Comparison of ENCODE assay signal across 23 mouse cellular contexts in the genomic region with DNA sequence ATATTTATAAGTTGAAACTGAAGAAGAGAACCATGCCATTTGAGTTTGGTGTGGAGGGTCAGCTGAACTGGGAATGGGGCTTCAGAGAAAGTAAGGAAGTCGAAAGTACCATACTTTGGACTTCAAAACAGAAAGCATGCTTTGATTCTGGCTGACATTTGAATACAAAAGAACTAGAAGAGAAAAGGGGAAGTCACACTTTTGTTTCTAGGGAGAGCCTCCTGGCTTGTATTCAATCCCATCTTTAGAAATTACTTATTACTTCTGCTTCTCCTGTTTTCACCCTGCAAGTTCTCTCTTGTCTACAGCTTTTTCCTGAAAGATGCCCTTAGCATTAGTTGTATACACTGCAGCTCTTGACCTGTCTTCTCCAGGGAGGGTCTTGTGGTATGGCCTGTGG. TPM values are rescaled to one million over a fixed set of nuclear protein-coding genes. Genes with fewer than 3 reads are reported as not detected.
DNase-seq lines count a peak whose midpoint lies in the region; ATAC-seq and TF ChIP-seq lines count a peak whose summit lies in the region.
"Had no signal": no experiment of that assay in that cellular context is flagged by ENCODE, and none has a peak within 500 bp of the region (broad histone marks: within the 10 kb centered on the region; RNA-seq: fewer than 3 reads in every experiment).

No protein-coding gene starts in this region.

- peaks cover 4 to 29% of the 10 kb centered on the region in 2 experiments for H3K4me1 ChIP-seq in CH12.LX (ENCODE audit: control insufficient read depth in 1 of 2, insufficient read depth in 2 of 2)
- no peaks in the 10 kb centered on the region for H3K4me1 ChIP-seq in hindbrain, postnatal 0 days (ENCODE audit: insufficient read depth, low read length)
- H3K4me1 ChIP-seq in hindbrain, embryonic 10.5 days (replicated peaks), result no peaks in the 10 kb centered on the region
- H3K4me1 ChIP-seq: embryonic facial prominence, embryonic 13.5 days; forebrain, embryonic 12.5 days; hindbrain, embryonic 13.5 days; intestine, embryonic 15.5 days had no signal

- H3K79me2 ChIP-seq in CH12.LX (replicated peaks; ENCODE audit: control insufficient read depth, extremely low read depth, insufficient read depth, poor library complexity, severe bottlenecking), result peaks cover 15% of the 10 kb centered on the region

- dilution Hi-C loops in CH12.LX (cut with MboI; ENCODE audit: extremely low pct_ligation_motif_present, extremely low pct_unique_long_range_greater_than_20kb, low sequenced_read_pairs), result no loop called here

- H3K9me3 ChIP-seq in CH12.LX (replicated peaks; ENCODE audit: low read length), result no peaks in the 10 kb centered on the region
- H3K9me3 ChIP-seq in hindbrain, postnatal 0 days (ENCODE audit: low read length), result no peaks in the 10 kb centered on the region
- no peaks in the 10 kb centered on the region for H3K9me3 ChIP-seq in hindbrain, embryonic 10.5 days
- H3K9me3 ChIP-seq: embryonic facial prominence, embryonic 13.5 days; forebrain, embryonic 12.5 days; heart, embryonic 13.5 days; hindbrain, embryonic 13.5 days; intestine, embryonic 15.5 days had no signal

- 63% methylated on average over 1 of the region's 1 CpGs for WGBS in hindbrain, postnatal 0 days
- 75% methylated on average over 1 of the region's 1 CpGs for WGBS in hindbrain, embryonic 10.5 days

- H3K27me3 ChIP-seq in CH12.LX (replicated peaks), result no peaks in the 10 kb centered on the region
- H3K27me3 ChIP-seq in hindbrain, postnatal 0 days (ENCODE audit: insufficient read depth, low read length), result no peaks in the 10 kb centered on the region
- no peaks in the 10 kb centered on the region for H3K27me3 ChIP-seq in hindbrain, embryonic 10.5 days (ENCODE audit: insufficient read depth, poor library complexity, severe bottlenecking)
- H3K27me3 ChIP-seq: embryonic facial prominence, embryonic 13.5 days; forebrain, embryonic 12.5 days; heart, embryonic 13.5 days; hindbrain, embryonic 13.5 days; intestine, embryonic 15.5 days; Patski had no signal

- peak; percentile 37 for DNase-seq in A20 (ENCODE audit: low read depth, low spot score)
- DNase-seq in CH12.LX (ENCODE audit: extremely low read depth), result peak; percentile 26
- DNase-seq in hindbrain, postnatal 0 days (ENCODE audit: low spot score), result no peak
- no peak for DNase-seq in right cerebral cortex, postnatal 36 days (ENCODE audit: low spot score in 2 of 2)
- DNase-seq in hindbrain, embryonic 10.5 days (ENCODE audit: low spot score), result no peak
- DNase-seq: adrenal gland, postnatal 14 days; B cell, adult 2 months; cerebellum, adult 11 months; cerebellum, adult 9-10 months; cerebellum, postnatal 25 days; gastrocnemius, postnatal 10 days; heart, postnatal 36 days had no signal

- H3K36me3 ChIP-seq in CH12.LX (replicated peaks in 1 of 2; ENCODE audit: control insufficient read depth in 1 of 2, insufficient read depth in 1 of 2, low read length in 1 of 2), result peaks cover 60 to 81% of the 10 kb centered on the region in 2 experiments
- H3K36me3 ChIP-seq in hindbrain, postnatal 0 days (ENCODE audit: insufficient read depth, low read length), result peaks cover 58% of the 10 kb centered on the region
- peaks cover 80% of the 10 kb centered on the region for H3K36me3 ChIP-seq in hindbrain, embryonic 10.5 days

- no peak for TF ChIP-seq RAD21 in CH12.LX (IDR thresholded peaks at IDR 0.05; ENCODE audit: low read depth, low read length)

- TF ChIP-seq POLR2A in CH12.LX (IDR thresholded peaks at IDR 0.05; ENCODE audit: low read depth, low read length), result no peak

- peak; percentile 61 for ATAC-seq in common myeloid progenitor, adult 5-6 weeks (replicated peaks; ENCODE audit: low read depth, poor library complexity, severe bottlenecking)
- 0 out of 2 replicates have a peak, but pooled peaks have one; percentile 17 for ATAC-seq in megakaryocyte progenitor cell, adult 5-6 weeks (replicated peaks; ENCODE audit: poor library complexity)
- no peak for ATAC-seq in hindbrain, postnatal 0 days
- ATAC-seq: activated CD4-positive, CD25-positive, alpha-beta regulatory T cell, adult 4 months; CD4-positive, CD25-positive, alpha-beta regulatory T cell, adult 4 months; forebrain, embryonic 16.5 days; intestine, embryonic 15.5 days; Patski had no signal

- H3K9ac ChIP-seq in CH12.LX (ENCODE audit: insufficient read depth, low read depth), result no peak overlapping the region
- no peak overlapping the region for H3K9ac ChIP-seq in hindbrain, postnatal 0 days (replicated peaks; ENCODE audit: low read length)
- H3K9ac ChIP-seq: embryonic facial prominence, embryonic 13.5 days; forebrain, embryonic 12.5 days; heart, embryonic 13.5 days; hindbrain, embryonic 13.5 days; intestine, embryonic 15.5 days had no signal

- peak; percentile 84 for TF ChIP-seq EP300 in CH12.LX (IDR thresholded peaks at IDR 0.05; ENCODE audit: low read length)

- no peak overlapping the region for H3K4me3 ChIP-seq in CH12.LX (replicated peaks in 1 of 3; ENCODE audit: low read depth in 2 of 3, low read length in 2 of 3, poor library complexity in 1 of 3)
- no peak overlapping the region for H3K4me3 ChIP-seq in hindbrain, postnatal 0 days (ENCODE audit: low read length)
- no peak overlapping the region for H3K4me3 ChIP-seq in hindbrain, embryonic 10.5 days
- H3K4me3 ChIP-seq: embryonic facial prominence, embryonic 13.5 days; forebrain, embryonic 12.5 days; heart, embryonic 13.5 days; hindbrain, embryonic 13.5 days; intestine, embryonic 15.5 days had no signal

- peak overlapping the region; percentile 58; the same call in 1 of the 2 replicates for H3K27ac ChIP-seq in CH12.LX (ENCODE audit: insufficient read depth, low read depth)
- no peak overlapping the region for H3K27ac ChIP-seq in hindbrain, postnatal 0 days
- H3K27ac ChIP-seq in hindbrain, embryonic 10.5 days, result no peak overlapping the region
- H3K27ac ChIP-seq: embryonic facial prominence, embryonic 13.5 days; forebrain, embryonic 12.5 days; heart, embryonic 13.5 days; hindbrain, embryonic 13.5 days; intestine, embryonic 15.5 days had no signal

- in situ Hi-C loops in CH12.LX (cut with MboI; ENCODE audit: low pct_ligation_motif_present, low pct_unique_long_range_greater_than_20kb, low sequenced_read_pairs), result no loop called here

- no peak for TF ChIP-seq CTCF in CH12.LX (conservative IDR thresholded peaks at IDR 0.05 in 1 of 2, IDR thresholded peaks at IDR 0.05 in 1 of 2; ENCODE audit: low read depth in 2 of 2, low read length in 2 of 2)
- TF ChIP-seq CTCF in hindbrain, postnatal 0 days (IDR thresholded peaks at IDR 0.05; ENCODE audit: low read depth), result no peak

- no peak overlapping the region for H3K4me2 ChIP-seq in CH12.LX (ENCODE audit: insufficient read depth, low read depth, poor library complexity, severe bottlenecking)
- H3K4me2 ChIP-seq in hindbrain, postnatal 0 days (ENCODE audit: low read depth, low read length), result no peak overlapping the region
- H3K4me2 ChIP-seq: embryonic facial prominence, embryonic 13.5 days; forebrain, embryonic 12.5 days; heart, embryonic 13.5 days; hindbrain, embryonic 13.5 days; intestine, embryonic 15.5 days had no signal

RNA-seq across cellular contexts. Expression of gene Dnajc5, which starts 27.9 kb away (rescaled TPM):
- total RNA-seq in CH12.LX (2012; rRNA removed) (54.5 and 57.6 TPM in 2 replicates), CH12.LX (2014; rRNA removed) (45.5 and 51.1 TPM in 2 replicates)
- 54.6 and 62.7 TPM in 2 replicates for polyA plus RNA-seq in CH12.LX (2012; ENCODE audit: insufficient read length, low read depth)
- 30.1 and 31.7 TPM in 2 replicates for total RNA-seq in common myeloid progenitor, adult 5-6 weeks (2017)
- total RNA-seq in megakaryocyte progenitor cell, adult 5-6 weeks (2015), result 25.0 and 30.7 TPM in 2 replicates
- total RNA-seq in megakaryocyte progenitor cell, adult 5-6 weeks (2017), result 37.4 and 40.0 TPM in 2 replicates
- total RNA-seq in hindbrain, postnatal 0 days (2014; rRNA removed), result 417 and 459 TPM in 2 replicates
- polyA plus RNA-seq in hindbrain, postnatal 0 days (2015; fragmentation: Nextera tagmentation; extraction: Ambion mirVana), result 260 and 276 TPM in 2 replicates
- polyA plus RNA-seq in hindbrain, embryonic 10.5 days (2016; fragmentation: Nextera tagmentation; extraction: Ambion mirVana), result 101 and 108 TPM in 2 replicates

RNA-seq across cellular contexts. Expression of gene Uckl1, which starts 36.5 kb away (rescaled TPM):
- total RNA-seq in CH12.LX (2012; rRNA removed) (20.3 and 31.9 TPM in 2 replicates), CH12.LX (2014; rRNA removed) (18.6 and 18.7 TPM in 2 replicates)
- 16.0 and 18.0 TPM in 2 replicates for polyA plus RNA-seq in CH12.LX (2012; ENCODE audit: insufficient read length, low read depth)
- total RNA-seq in common myeloid progenitor, adult 5-6 weeks (2017), result 50.7 and 75.4 TPM in 2 replicates
- 72.0 and 87.0 TPM in 2 replicates for total RNA-seq in megakaryocyte progenitor cell, adult 5-6 weeks (2015)
- 54.7 and 67.0 TPM in 2 replicates for total RNA-seq in megakaryocyte progenitor cell, adult 5-6 weeks (2017)
- 49.9 and 58.2 TPM in 2 replicates for total RNA-seq in hindbrain, postnatal 0 days (2014; rRNA removed)
- 36.5 and 38.1 TPM in 2 replicates for polyA plus RNA-seq in hindbrain, postnatal 0 days (2015; fragmentation: Nextera tagmentation; extraction: Ambion mirVana)
- 52.9 and 56.8 TPM in 2 replicates for polyA plus RNA-seq in hindbrain, embryonic 10.5 days (2016; fragmentation: Nextera tagmentation; extraction: Ambion mirVana)

RNA-seq across cellular contexts. Expression of gene Prpf6, which starts 43.4 kb away (rescaled TPM):
- total RNA-seq in CH12.LX (2012; rRNA removed) (48.1 and 52.7 TPM in 2 replicates), CH12.LX (2014; rRNA removed) (28.3 and 28.8 TPM in 2 replicates)
- polyA plus RNA-seq in CH12.LX (2012; ENCODE audit: insufficient read length, low read depth), result 53.8 and 62.4 TPM in 2 replicates
- total RNA-seq in common myeloid progenitor, adult 5-6 weeks (2017), result 79.0 and 94.9 TPM in 2 replicates
- 19.2 and 20.3 TPM in 2 replicates for total RNA-seq in megakaryocyte progenitor cell, adult 5-6 weeks (2015)
- 79.3 and 93.2 TPM in 2 replicates for total RNA-seq in megakaryocyte progenitor cell, adult 5-6 weeks (2017)
- total RNA-seq in hindbrain, postnatal 0 days (2014; rRNA removed), result 29.9 and 32.3 TPM in 2 replicates
- 39.8 and 42.4 TPM in 2 replicates for polyA plus RNA-seq in hindbrain, postnatal 0 days (2015; fragmentation: Nextera tagmentation; extraction: Ambion mirVana)
- polyA plus RNA-seq in hindbrain, embryonic 10.5 days (2016; fragmentation: Nextera tagmentation; extraction: Ambion mirVana), result 65.0 and 77.1 TPM in 2 replicates

RNA-seq across cellular contexts. Expression of gene Zfp512b, which starts 44.4 kb away (rescaled TPM):
- total RNA-seq in CH12.LX (2012; rRNA removed) (16.6 and 18.1 TPM in 2 replicates), CH12.LX (2014; rRNA removed) (11.0 TPM in 2 replicates)
- 26.8 and 27.1 TPM in 2 replicates for polyA plus RNA-seq in CH12.LX (2012; ENCODE audit: insufficient read length, low read depth)
- 16.3 and 26.4 TPM in 2 replicates for total RNA-seq in common myeloid progenitor, adult 5-6 weeks (2017)
- 8.1 and 13.5 TPM in 2 replicates for total RNA-seq in megakaryocyte progenitor cell, adult 5-6 weeks (2015)
- total RNA-seq in megakaryocyte progenitor cell, adult 5-6 weeks (2017), result 7.6 and 16.4 TPM in 2 replicates
- 66.2 and 75.8 TPM in 2 replicates for total RNA-seq in hindbrain, postnatal 0 days (2014; rRNA removed)
- polyA plus RNA-seq in hindbrain, postnatal 0 days (2015; fragmentation: Nextera tagmentation; extraction: Ambion mirVana), result 70.3 and 74.6 TPM in 2 replicates
- 36.9 and 45.4 TPM in 2 replicates for polyA plus RNA-seq in hindbrain, embryonic 10.5 days (2016; fragmentation: Nextera tagmentation; extraction: Ambion mirVana)

RNA-seq across cellular contexts. Expression of gene Samd10, which starts 50.8 kb away (rescaled TPM):
- total RNA-seq in CH12.LX (2012; rRNA removed) (2.7 and 3.8 TPM in 2 replicates), CH12.LX (2014; rRNA removed) (0.32 TPM in 1 of 2 replicates, not detected in the other)
- 0.38 and 0.66 TPM in 2 replicates for polyA plus RNA-seq in CH12.LX (2012; ENCODE audit: insufficient read length, low read depth)
- total RNA-seq in common myeloid progenitor, adult 5-6 weeks (2017), result 0.87 and 1.8 TPM in 2 replicates
- total RNA-seq in megakaryocyte progenitor cell, adult 5-6 weeks (2015), result 9.0 and 10.9 TPM in 2 replicates
- total RNA-seq in megakaryocyte progenitor cell, adult 5-6 weeks (2017), result 2.0 TPM in 2 replicates
- total RNA-seq in hindbrain, postnatal 0 days (2014; rRNA removed), result 110 and 144 TPM in 2 replicates
- 124 and 138 TPM in 2 replicates for polyA plus RNA-seq in hindbrain, postnatal 0 days (2015; fragmentation: Nextera tagmentation; extraction: Ambion mirVana)
- 36.1 and 72.6 TPM in 2 replicates for polyA plus RNA-seq in hindbrain, embryonic 10.5 days (2016; fragmentation: Nextera tagmentation; extraction: Ambion mirVana)

Comparison
In these comparisons a context has a peak if more than half of its experiments do, and no peak if none do; other contexts are left out.
1. DNase-seq: peak in A20 (single experiment) and CH12.LX (single experiment); none in hindbrain, postnatal 0 days (single experiment), right cerebral cortex, postnatal 36 days (0 of 2) and hindbrain, embryonic 10.5 days (single experiment).